Mouse (Mus musculus): ENCODE data around the gene Bcl9.

GRCm38 (mm10) chr3:97300370-97300769, 2.7 kb upstream of the Bcl9 start:
- TF ChIP-seq CTCF (IDR thresholded peaks at IDR 0.05; ENCODE audit: low read depth) (no peak), EP300 (optimal IDR thresholded peaks at IDR 0.05) (no peak)
